Mouse (Mus musculus): ENCODE data around the gene Nup214. TPM values are rescaled to one million over a fixed set of nuclear protein-coding genes. Genes with fewer than 3 reads are reported as not detected.
A peak's percentile ranks its signal among the peaks of the same experiment; 100 is the strongest.

Gene Nup214
- polyA plus RNA-seq, 1 experiment from 2014 or later, result 64.6 TPM

DNA sequence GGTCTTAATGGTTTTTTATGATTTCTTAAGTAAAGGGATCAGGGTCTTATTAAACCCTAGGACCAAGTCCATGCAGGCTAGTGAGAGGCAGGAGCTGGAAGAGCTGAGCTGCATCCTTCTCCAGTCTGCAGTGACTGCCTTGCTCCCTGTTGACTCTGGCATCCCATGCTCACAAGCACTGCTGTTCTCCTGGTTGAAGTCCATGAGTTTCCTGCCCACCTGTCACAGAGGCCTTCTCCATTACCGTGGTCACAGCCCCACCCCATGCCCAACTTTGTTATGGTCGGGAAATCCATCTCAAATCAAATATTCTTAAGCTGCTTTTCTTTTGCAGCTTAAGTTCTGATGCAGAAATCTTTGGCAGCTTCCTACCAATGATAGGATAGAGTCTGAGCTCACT is 66.9 kb downstream of the Nup214 start:
- H3K27me3 ChIP-seq (ENCODE audit: control insufficient read depth, insufficient read depth, low read length), result no peaks in the 10 kb centered on the region
- H3K36me3 ChIP-seq (ENCODE audit: control insufficient read depth, insufficient read depth, low read length), result peaks cover 19% of the 10 kb centered on the region
- WGBS, result 90% methylated on average over 2 of the region's 2 CpGs
- ATAC-seq (ENCODE audit: low FRiP score) (no peak), DNase-seq (ENCODE audit: low spot score, missing footprints) (no peak)
- no peak overlapping the region for H3K27ac ChIP-seq (ENCODE audit: low read depth, low read length)
- no peak overlapping the region for H3K9ac ChIP-seq (ENCODE audit: low read length)
- no peak overlapping the region for H3K4me3 ChIP-seq (ENCODE audit: low read depth, low read length)
- no peaks in the 10 kb centered on the region for H3K9me3 ChIP-seq (ENCODE audit: control insufficient read depth, low read length)
- no peaks in the 10 kb centered on the region for H3K4me1 ChIP-seq (ENCODE audit: control insufficient read depth, insufficient read depth, low read length)
- H3K4me2 ChIP-seq, result no peak overlapping the region

DNA sequence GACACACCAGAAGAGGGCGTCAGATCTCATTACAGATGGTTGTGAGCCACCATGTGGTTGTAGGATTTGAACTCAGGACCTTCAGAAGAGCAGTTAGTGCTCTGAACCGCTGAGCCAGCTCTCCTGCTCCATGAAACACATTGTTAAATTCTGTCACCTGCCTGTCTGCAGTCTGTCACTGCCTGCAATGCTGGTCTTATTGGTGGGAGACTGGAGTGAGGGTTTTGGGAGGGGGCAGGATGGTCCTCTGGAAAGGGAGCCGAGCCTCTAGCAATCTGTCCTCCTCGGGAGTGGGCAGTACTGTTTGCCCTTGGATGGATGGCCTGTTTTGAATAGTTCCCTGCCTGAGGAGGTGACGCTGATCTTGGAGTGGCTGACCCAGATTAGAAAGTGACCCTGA is 69.6 kb downstream of the Nup214 start:
- Histone ChIP-seq H3K9me3 (ENCODE audit: control insufficient read depth, low read length) (no peaks in the 10 kb centered on the region), H3K4me3 (ENCODE audit: low read depth, low read length) (no peak overlapping the region), H3K4me2 (no peak overlapping the region), H3K36me3 (ENCODE audit: control insufficient read depth, insufficient read depth, low read length) (peaks cover 17% of the 10 kb centered on the region), H3K27me3 (ENCODE audit: control insufficient read depth, insufficient read depth, low read length) (no peaks in the 10 kb centered on the region), H3K9ac (ENCODE audit: low read length) (no peak overlapping the region), H3K27ac (ENCODE audit: low read depth, low read length) (no peak overlapping the region), H3K4me1 (ENCODE audit: control insufficient read depth, insufficient read depth, low read length) (no peaks in the 10 kb centered on the region)
- ATAC-seq (ENCODE audit: low FRiP score) (no peak), DNase-seq (ENCODE audit: low spot score, missing footprints) (no peak)
- WGBS, result 77% methylated on average over 5 of the region's 5 CpGs

DNA sequence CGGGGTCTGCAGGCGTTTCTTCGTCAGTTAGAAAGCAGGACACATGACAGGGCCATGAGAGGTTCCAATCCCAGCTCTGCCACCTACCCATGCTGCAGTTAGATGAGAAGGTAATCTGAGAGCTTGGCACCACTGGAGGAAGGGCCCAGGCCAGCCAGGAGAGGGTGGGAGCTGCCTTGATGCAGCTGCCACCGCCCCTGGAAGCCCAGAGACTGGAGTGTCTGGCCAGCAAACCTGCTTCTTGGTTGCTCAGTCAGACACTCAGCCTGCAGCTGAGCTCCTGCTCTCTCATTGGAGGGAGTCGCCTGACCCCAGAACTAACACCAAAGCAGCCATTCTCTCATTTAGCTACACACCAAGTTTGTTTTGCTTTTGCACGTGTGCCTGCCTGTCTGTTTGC is 71.1 kb downstream of the Nup214 start:
- Histone ChIP-seq H3K4me3 (ENCODE audit: low read depth, low read length) (no peak overlapping the region), H3K27ac (ENCODE audit: low read depth, low read length) (no peak overlapping the region), H3K36me3 (ENCODE audit: control insufficient read depth, insufficient read depth, low read length) (peaks cover 7% of the 10 kb centered on the region), H3K4me2 (no peak overlapping the region), H3K9ac (ENCODE audit: low read length) (no peak overlapping the region), H3K27me3 (ENCODE audit: control insufficient read depth, insufficient read depth, low read length) (no peaks in the 10 kb centered on the region), H3K4me1 (ENCODE audit: control insufficient read depth, insufficient read depth, low read length) (no peaks in the 10 kb centered on the region), H3K9me3 (ENCODE audit: control insufficient read depth, low read length) (no peaks in the 10 kb centered on the region)
- DNase-seq (ENCODE audit: low spot score, missing footprints), result no peak
- 86% methylated on average over 6 of the region's 6 CpGs for WGBS
- no peak for ATAC-seq (ENCODE audit: low FRiP score)

DNA sequence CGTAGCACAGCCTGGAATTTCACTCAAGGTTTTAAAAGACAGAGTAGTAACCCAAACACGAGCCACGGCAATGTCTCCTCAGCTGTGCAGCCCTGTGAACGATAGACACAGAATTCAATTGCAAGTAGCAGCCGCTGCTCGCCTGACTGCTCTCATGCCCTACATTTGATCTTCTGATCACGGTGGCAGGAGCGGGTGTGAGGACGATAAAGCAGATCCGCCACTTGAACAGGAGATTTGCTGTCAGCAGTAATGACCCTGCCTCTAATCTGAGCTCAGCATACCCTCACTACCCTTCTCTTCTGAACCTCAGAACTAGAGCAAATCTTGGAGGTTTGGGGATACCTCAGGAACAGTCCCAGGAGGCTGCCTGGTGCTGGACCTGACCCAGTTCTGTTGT is 71.8 kb downstream of the Nup214 start:
- peaks cover 7% of the 10 kb centered on the region for H3K36me3 ChIP-seq (ENCODE audit: control insufficient read depth, insufficient read depth, low read length)
- ATAC-seq (ENCODE audit: low FRiP score), result no peak
- WGBS, result 87% methylated on average over 10 of the region's 10 CpGs

DNA sequence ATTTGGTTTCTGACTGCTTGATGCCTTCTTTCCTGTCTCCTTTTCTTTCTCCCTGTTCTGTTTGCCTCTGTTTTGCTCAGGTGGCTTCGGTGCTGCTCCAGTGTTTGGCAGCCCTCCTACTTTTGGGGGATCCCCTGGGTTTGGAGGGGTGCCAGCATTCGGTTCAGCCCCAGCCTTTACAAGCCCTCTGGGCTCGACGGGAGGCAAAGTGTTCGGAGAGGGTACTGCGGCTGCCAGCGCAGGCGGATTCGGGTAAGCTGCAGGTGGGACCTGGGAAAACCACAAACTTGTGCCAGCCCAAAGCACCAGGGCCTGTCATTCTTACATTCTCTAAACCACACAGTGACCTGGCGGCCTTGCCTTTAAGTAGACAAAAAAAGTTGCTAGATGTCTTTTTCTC is 73.1 kb downstream of the Nup214 start:
- no peaks in the 10 kb centered on the region for H3K4me1 ChIP-seq (ENCODE audit: control insufficient read depth, insufficient read depth, low read length)
- H3K27ac ChIP-seq (ENCODE audit: low read depth, low read length), result no peak overlapping the region
- H3K27me3 ChIP-seq (ENCODE audit: control insufficient read depth, insufficient read depth, low read length), result no peaks in the 10 kb centered on the region
- no peaks in the 10 kb centered on the region for H3K9me3 ChIP-seq (ENCODE audit: control insufficient read depth, low read length)
- DNase-seq (ENCODE audit: low spot score, missing footprints) (no peak), ATAC-seq (ENCODE audit: low FRiP score) (no peak)
- H3K4me3 ChIP-seq (ENCODE audit: low read depth, low read length), result no peak overlapping the region
- peaks cover 11% of the 10 kb centered on the region for H3K36me3 ChIP-seq (ENCODE audit: control insufficient read depth, insufficient read depth, low read length)
- H3K9ac ChIP-seq (ENCODE audit: low read length), result no peak overlapping the region
- H3K4me2 ChIP-seq, result no peak overlapping the region
- WGBS, result 97% methylated on average over 10 of the region's 10 CpGs

More for the DNA sequence above, 71.8 kb downstream of the Nup214 start:
- H3K4me2 ChIP-seq, result no peak overlapping the region
- H3K9me3 ChIP-seq (ENCODE audit: control insufficient read depth, low read length), result no peaks in the 10 kb centered on the region
- no peak overlapping the region for H3K9ac ChIP-seq (ENCODE audit: low read length)
- no peaks in the 10 kb centered on the region for H3K27me3 ChIP-seq (ENCODE audit: control insufficient read depth, insufficient read depth, low read length)
- H3K27ac ChIP-seq (ENCODE audit: low read depth, low read length), result no peak overlapping the region
- no peaks in the 10 kb centered on the region for H3K4me1 ChIP-seq (ENCODE audit: control insufficient read depth, insufficient read depth, low read length)
- H3K4me3 ChIP-seq (ENCODE audit: low read depth, low read length), result no peak overlapping the region
- DNase-seq (ENCODE audit: low spot score, missing footprints), result no peak

DNA sequence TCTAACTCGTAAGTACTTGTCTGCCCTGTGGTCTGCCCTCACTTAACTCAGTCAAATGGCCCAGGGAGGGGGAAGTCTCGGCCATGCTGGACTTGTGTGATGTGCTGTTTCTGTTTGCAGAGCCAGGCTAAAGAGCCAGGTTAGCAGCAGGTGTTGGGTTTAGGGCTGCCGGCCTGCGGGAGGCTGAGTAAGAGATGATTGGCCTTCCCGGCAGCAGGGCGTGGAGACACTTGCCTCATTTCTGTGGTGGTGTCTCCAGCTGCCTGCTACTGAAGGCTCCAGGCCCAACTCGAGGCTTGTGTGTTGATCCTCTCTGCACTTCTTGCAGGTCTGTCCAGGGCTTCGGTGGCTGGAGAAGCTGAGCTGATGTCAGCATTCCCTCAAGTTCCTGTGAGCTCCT is 77.6 kb downstream of the Nup214 start:
- ATAC-seq (ENCODE audit: low FRiP score) (no peak), DNase-seq (ENCODE audit: low spot score, missing footprints) (no peak)
- Histone ChIP-seq H3K4me2 (no peak overlapping the region), H3K4me1 (ENCODE audit: control insufficient read depth, insufficient read depth, low read length) (peaks cover 11% of the 10 kb centered on the region; the same call in 1 of the 2 replicates), H3K27me3 (ENCODE audit: control insufficient read depth, insufficient read depth, low read length) (no peaks in the 10 kb centered on the region), H3K9me3 (ENCODE audit: control insufficient read depth, low read length) (no peaks in the 10 kb centered on the region), H3K4me3 (ENCODE audit: low read depth, low read length) (no peak overlapping the region), H3K36me3 (ENCODE audit: control insufficient read depth, insufficient read depth, low read length) (peaks cover 11% of the 10 kb centered on the region; the same call in 1 of the 2 replicates), H3K27ac (ENCODE audit: low read depth, low read length) (no peak overlapping the region), H3K9ac (ENCODE audit: low read length) (no peak overlapping the region)
- WGBS, result 88% methylated on average over 8 of the region's 8 CpGs

DNA sequence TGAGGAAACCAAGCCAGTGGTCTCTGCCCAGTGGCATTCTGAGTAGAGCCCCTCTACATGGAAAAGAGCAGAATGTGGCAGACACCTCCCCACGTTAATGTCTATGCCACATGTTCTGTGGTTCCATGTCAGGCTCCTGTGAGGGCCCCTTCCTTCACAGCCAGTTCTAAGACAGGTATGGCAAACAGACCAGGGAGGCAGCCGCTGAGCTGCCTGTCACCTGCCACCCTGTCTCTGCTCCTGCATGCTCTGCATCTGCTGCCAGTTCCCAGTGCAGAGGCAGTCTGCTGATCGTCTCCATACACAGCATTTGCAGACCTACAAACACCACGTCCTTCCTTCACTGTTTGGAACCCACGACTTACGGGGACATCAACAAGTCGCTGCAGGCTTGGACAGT is 78.2 kb downstream of the Nup214 start:
- Histone ChIP-seq H3K9me3 (ENCODE audit: control insufficient read depth, low read length) (no peaks in the 10 kb centered on the region), H3K27ac (ENCODE audit: low read depth, low read length) (no peak overlapping the region), H3K27me3 (ENCODE audit: control insufficient read depth, insufficient read depth, low read length) (no peaks in the 10 kb centered on the region; the same call in 1 of the 2 replicates), H3K4me2 (no peak overlapping the region), H3K4me3 (ENCODE audit: low read depth, low read length) (no peak overlapping the region), H3K9ac (ENCODE audit: low read length) (no peak overlapping the region), H3K36me3 (ENCODE audit: control insufficient read depth, insufficient read depth, low read length) (peaks cover 11% of the 10 kb centered on the region; the same call in 1 of the 2 replicates), H3K4me1 (ENCODE audit: control insufficient read depth, insufficient read depth, low read length) (peaks cover 11% of the 10 kb centered on the region; the same call in 1 of the 2 replicates)
- DNase-seq (ENCODE audit: low spot score, missing footprints) (no peak), ATAC-seq (ENCODE audit: low FRiP score) (no peak)
- 92% methylated on average over 7 of the region's 7 CpGs for whole genome bisulfite sequencing

DNA sequence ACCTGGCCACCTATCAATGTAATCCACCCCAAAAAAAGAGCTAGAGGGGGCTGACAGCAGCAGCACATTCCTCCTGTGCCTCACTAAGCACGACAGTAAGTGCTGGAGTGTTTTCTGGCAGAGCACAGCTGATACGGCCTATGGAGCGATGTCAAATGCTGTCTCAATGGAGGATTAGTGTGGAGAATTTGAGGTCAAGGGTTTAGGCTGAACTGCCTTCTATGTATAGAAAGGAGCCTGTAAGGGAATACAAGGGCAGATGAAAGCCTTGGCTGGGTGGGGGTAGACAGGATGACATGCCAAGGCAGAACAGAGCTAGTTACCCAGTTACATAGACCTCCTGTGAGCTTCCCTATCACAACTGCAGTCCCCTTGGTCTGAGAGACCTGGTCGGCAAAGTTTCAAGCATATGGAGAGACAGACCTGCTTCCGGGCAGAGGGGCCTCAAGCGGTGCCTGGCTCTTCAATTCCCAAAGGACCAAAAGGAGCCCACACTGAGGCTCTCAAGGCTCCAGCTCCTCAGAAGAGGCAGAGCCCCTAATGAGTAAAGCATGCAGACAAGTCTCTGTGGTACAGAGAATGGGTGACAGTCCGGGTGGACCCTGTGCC is 81.2 kb downstream of the Nup214 start:
- ATAC-seq (ENCODE audit: low FRiP score) (peak; percentile 46; the same call in 1 of the 2 replicates), DNase-seq (ENCODE audit: low spot score, missing footprints) (peak; percentile 88)
- WGBS, result 37% methylated on average over 7 of the region's 7 CpGs
- H3K4me2 ChIP-seq, result no peak overlapping the region
- no peak overlapping the region for H3K9ac ChIP-seq (ENCODE audit: low read length)
- H3K4me1 ChIP-seq (ENCODE audit: control insufficient read depth, insufficient read depth, low read length), result peaks cover 11% of the 10 kb centered on the region; the same call in 1 of the 2 replicates
- H3K9me3 ChIP-seq (ENCODE audit: control insufficient read depth, low read length), result no peaks in the 10 kb centered on the region
- peaks cover 8% of the 10 kb centered on the region; the same call in 1 of the 2 replicates for H3K36me3 ChIP-seq (ENCODE audit: control insufficient read depth, insufficient read depth, low read length)
- H3K27me3 ChIP-seq (ENCODE audit: control insufficient read depth, insufficient read depth, low read length), result peaks cover 7% of the 10 kb centered on the region
- H3K4me3 ChIP-seq (ENCODE audit: low read depth, low read length), result no peak overlapping the region
- no peak overlapping the region for H3K27ac ChIP-seq (ENCODE audit: low read depth, low read length)

DNA sequence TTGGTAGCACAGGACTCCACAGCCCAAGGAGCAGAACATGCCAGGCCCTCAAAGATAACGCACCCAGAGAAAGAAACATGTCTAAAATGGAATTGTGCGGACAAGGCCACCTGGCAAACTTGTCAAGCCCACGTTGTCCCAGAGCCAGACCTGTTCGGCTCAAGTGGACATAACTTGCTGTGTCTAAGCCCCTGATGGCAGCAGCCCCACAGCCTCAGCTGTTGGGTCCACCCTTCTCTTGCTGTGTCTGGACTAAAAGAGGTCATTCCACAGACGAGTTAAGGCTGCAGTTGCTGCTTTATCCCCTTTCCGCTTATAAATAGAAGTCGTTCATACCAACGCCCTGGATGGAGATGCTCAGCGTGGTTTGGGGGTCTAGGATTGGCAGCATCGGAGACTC is 82.3 kb downstream of the Nup214 start:
- Histone ChIP-seq H3K4me3 (ENCODE audit: low read depth, low read length) (no peak overlapping the region), H3K27me3 (ENCODE audit: control insufficient read depth, insufficient read depth, low read length) (peaks cover 7% of the 10 kb centered on the region), H3K4me1 (ENCODE audit: control insufficient read depth, insufficient read depth, low read length) (peaks cover 11% of the 10 kb centered on the region; the same call in 1 of the 2 replicates), H3K9me3 (ENCODE audit: control insufficient read depth, low read length) (no peaks in the 10 kb centered on the region), H3K27ac (ENCODE audit: low read depth, low read length) (no peak overlapping the region), H3K4me2 (no peak overlapping the region), H3K9ac (ENCODE audit: low read length) (no peak overlapping the region), H3K36me3 (ENCODE audit: control insufficient read depth, insufficient read depth, low read length) (peaks cover 8% of the 10 kb centered on the region; the same call in 1 of the 2 replicates)
- no peak for ATAC-seq (ENCODE audit: low FRiP score)
- 88% methylated on average over 10 of the region's 10 CpGs for WGBS
- no peak for DNase-seq (ENCODE audit: low spot score, missing footprints)

Data from midbrain, embryonic 11.5 days (tissue).